Mouse (Mus musculus) MEL (cell line): ENCODE data around the gene Fbxl15. TPM values are rescaled to one million over a fixed set of nuclear protein-coding genes. Genes with fewer than 3 reads are reported as not detected.
A peak's percentile ranks its signal among the peaks of the same experiment; 100 is the strongest.

Experiments
- DNase-seq: peaks from one replicate; pipeline ENCODE4 v3.0.0; 2011; ENCODE audit warnings: low read depth, low spot score
- H3K27ac ChIP-seq: 2 replicates; pipeline ENCODE4 v1.5.1; 2012; ENCODE audit warnings: low read depth, mild to moderate bottlenecking, control low read depth, low read length, moderate library complexity; ENCODE audit not compliant: control insufficient read depth
- H3K27me3 ChIP-seq, 2 experiments: fragments of 150-350 bp in 1 of 2; sonication (generic) in 1 of 2; 2 replicates each; pipeline ENCODE4 v1.6.1; 2012; ENCODE audit warnings: low read length in 2 of 2, mild to moderate bottlenecking in 2 of 2, improper control_type of control experiment in 1 of 2, moderate library complexity in 1 of 2; ENCODE audit not compliant: insufficient read depth in 2 of 2, control insufficient read depth in 1 of 2
- H3K36me3 ChIP-seq, 2 experiments: 2 replicates each; pipeline ENCODE4 v1.6.1; 2012 to 2014; ENCODE audit warnings: low read length in 2 of 2, improper control_type of control experiment in 1 of 2, inconsistent platforms in 1 of 2, mild to moderate bottlenecking in 1 of 2; ENCODE audit not compliant: insufficient read depth in 2 of 2, control insufficient read depth in 1 of 2
- H3K4me1 ChIP-seq, 2 experiments: fragments of 150-350 bp in 1 of 2; sonication (generic) in 1 of 2; 2 replicates each; pipeline ENCODE4 v1.6.1; 2012; ENCODE audit warnings: low read length in 2 of 2, improper control_type of control experiment in 1 of 2, mild to moderate bottlenecking in 1 of 2; ENCODE audit not compliant: insufficient read depth in 2 of 2, control insufficient read depth in 1 of 2
- H3K4me3 ChIP-seq, 2 experiments: fragments of 150-350 bp in 1 of 2; sonication (generic) in 1 of 2; 2 replicates each; pipeline ENCODE4 v1.5.1; 2012; ENCODE audit warnings: low read depth in 2 of 2, low read length in 2 of 2, mild to moderate bottlenecking in 2 of 2, moderate library complexity in 2 of 2, control low read depth in 1 of 2, improper control_type of control experiment in 1 of 2; ENCODE audit not compliant: control insufficient read depth in 1 of 2, insufficient read depth in 1 of 2
- H3K79me2 ChIP-seq: 2 replicates; pipeline ENCODE4 v1.6.1; 2012; ENCODE audit warnings: mild to moderate bottlenecking, low read length, moderate library complexity; ENCODE audit not compliant: control insufficient read depth, poor library complexity, insufficient read depth
- H3K9ac ChIP-seq: 2 replicates; pipeline ENCODE4 v1.6.1; 2012; ENCODE audit warnings: low read depth, mild to moderate bottlenecking, control low read depth, low read length, moderate library complexity; ENCODE audit not compliant: control insufficient read depth, poor library complexity, severe bottlenecking
- H3K9me3 ChIP-seq: fragments of 150-350 bp; sonication (generic); replicated peaks from 2 replicates; pipeline ENCODE4 v1.6.1; 2012; ENCODE audit warnings: mild to moderate bottlenecking, low read length, improper control_type of control experiment, moderate library complexity; ENCODE audit not compliant: insufficient read depth
- CHD1 ChIP-seq: IDR thresholded peaks from 2 replicates; pipeline ENCODE4 v1.6.1; 2012; ENCODE audit warnings: low read depth, mild to moderate bottlenecking, inconsistent platforms, low read length, improper control_type of control experiment
- CHD2 ChIP-seq: IDR thresholded peaks from 2 replicates; pipeline ENCODE4 v1.6.1; 2011; ENCODE audit warnings: low read length, improper control_type of control experiment
- CTCF ChIP-seq, 3 experiments: IDR thresholded peaks in 2 of 3; conservative IDR thresholded peaks in 1 of 3; 2 replicates each; pipeline ENCODE4 v1.5.1; 2011 to 2012; ENCODE audit warnings: low read length in 3 of 3, low read depth in 2 of 3, mild to moderate bottlenecking in 2 of 3, improper control_type of control experiment in 1 of 3, inconsistent platforms in 1 of 3, mixed read lengths in 1 of 3, moderate library complexity in 1 of 3; ENCODE audit not compliant: control insufficient read depth in 1 of 3, insufficient read depth in 1 of 3, poor library complexity in 1 of 3, severe bottlenecking in 1 of 3
- E2F4 ChIP-seq: IDR thresholded peaks from 2 replicates; pipeline ENCODE4 v1.6.1; 2011; ENCODE audit warnings: low read depth, low read length, improper control_type of control experiment, borderline replicate concordance
- ETS1 ChIP-seq: IDR thresholded peaks from 2 replicates; pipeline ENCODE4 v1.6.1; 2012; ENCODE audit warnings: low read depth, mild to moderate bottlenecking, inconsistent platforms, low read length, improper control_type of control experiment, moderate library complexity
- GABPA ChIP-seq: IDR thresholded peaks from 2 replicates; pipeline ENCODE4 v1.6.1; 2012; ENCODE audit warnings: low read depth, mild to moderate bottlenecking, inconsistent platforms, low read length, improper control_type of control experiment, moderate library complexity
- GATA1 ChIP-seq: IDR thresholded peaks from 2 replicates; pipeline ENCODE4 v1.6.1; 2011; ENCODE audit warnings: low read depth, low read length, improper control_type of control experiment
- HCFC1 ChIP-seq: IDR thresholded peaks from 2 replicates; pipeline ENCODE4 v1.6.1; 2012; ENCODE audit warnings: low read depth, mild to moderate bottlenecking, inconsistent platforms, low read length, improper control_type of control experiment, moderate library complexity
- JUND ChIP-seq: IDR thresholded peaks from 2 replicates; pipeline ENCODE4 v1.6.1; 2011; ENCODE audit warnings: low read depth, mild to moderate bottlenecking, improper control_type of control experiment, low read length
- KAT2A ChIP-seq: conservative IDR thresholded peaks from 2 replicates; pipeline ENCODE4 v1.6.1; 2012; ENCODE audit warnings: low read depth, low read length, improper control_type of control experiment, inconsistent platforms
- MAFK ChIP-seq: IDR thresholded peaks from 2 replicates; pipeline ENCODE4 v1.6.1; 2011; ENCODE audit warnings: low read depth, mild to moderate bottlenecking, low read length, improper control_type of control experiment, borderline replicate concordance
- MAZ ChIP-seq: IDR thresholded peaks from 2 replicates; pipeline ENCODE4 v1.6.1; 2012; ENCODE audit warnings: low read depth, mild to moderate bottlenecking, inconsistent platforms, low read length, improper control_type of control experiment
- MEF2A ChIP-seq: IDR thresholded peaks from 2 replicates; pipeline ENCODE4 v1.6.1; 2014; ENCODE audit warnings: low read depth, mild to moderate bottlenecking, inconsistent platforms, low read length, improper control_type of control experiment; ENCODE audit not compliant: poor library complexity, insufficient replicate concordance, severe bottlenecking; ENCODE audit errors: extremely low read depth
- MXI1 ChIP-seq: IDR thresholded peaks from 2 replicates; pipeline ENCODE4 v1.6.1; 2011; ENCODE audit warnings: mild to moderate bottlenecking, low read depth, low read length, improper control_type of control experiment
- MYB ChIP-seq: IDR thresholded peaks from 2 replicates; pipeline ENCODE4 v1.6.1; 2011; ENCODE audit warnings: mild to moderate bottlenecking, low read depth, low read length, improper control_type of control experiment
- MYC ChIP-seq: IDR thresholded peaks from 2 replicates; pipeline ENCODE4 v1.6.1; 2011; ENCODE audit warnings: low read depth, mild to moderate bottlenecking, low read length, improper control_type of control experiment, moderate library complexity
- NELFE ChIP-seq: IDR thresholded peaks from 2 replicates; pipeline ENCODE4 v1.6.1; 2011; ENCODE audit warnings: low read depth, low read length, improper control_type of control experiment
- NRF1 ChIP-seq: IDR thresholded peaks from 2 replicates; pipeline ENCODE4 v1.6.1; 2014; ENCODE audit warnings: low read depth, mild to moderate bottlenecking, inconsistent platforms, low read length, improper control_type of control experiment, moderate library complexity; ENCODE audit not compliant: poor library complexity, insufficient read depth, severe bottlenecking
- POLR2AphosphoS2 ChIP-seq: IDR thresholded peaks from 2 replicates; pipeline ENCODE4 v1.6.1; 2011; ENCODE audit warnings: low read length, improper control_type of control experiment
- RAD21 ChIP-seq: IDR thresholded peaks from 2 replicates; pipeline ENCODE4 v1.6.1; 2011; ENCODE audit warnings: mild to moderate bottlenecking, low read depth, low read length, improper control_type of control experiment
- RCOR1 ChIP-seq: IDR thresholded peaks from 2 replicates; pipeline ENCODE4 v1.6.1; 2012; ENCODE audit warnings: low read depth, mild to moderate bottlenecking, inconsistent platforms, low read length, improper control_type of control experiment
- SIN3A ChIP-seq: IDR thresholded peaks from 2 replicates; pipeline ENCODE4 v1.6.1; 2012; ENCODE audit warnings: low read length, improper control_type of control experiment, inconsistent platforms
- SMC3 ChIP-seq: IDR thresholded peaks from 2 replicates; pipeline ENCODE4 v1.6.1; 2011; ENCODE audit warnings: low read depth, low read length, improper control_type of control experiment
- TAL1 ChIP-seq: IDR thresholded peaks from 2 replicates; pipeline ENCODE4 v1.6.1; 2012; ENCODE audit warnings: mild to moderate bottlenecking, inconsistent platforms, low read length, moderate library complexity, mixed read lengths
- TBP ChIP-seq: IDR thresholded peaks from 2 replicates; pipeline ENCODE4 v1.8.0; 2011; ENCODE audit warnings: low read depth, low read length, improper control_type of control experiment
- TCF12 ChIP-seq: IDR thresholded peaks from 2 replicates; pipeline ENCODE4 v1.6.1; 2014; ENCODE audit warnings: low read depth, mild to moderate bottlenecking, inconsistent platforms, low read length, improper control_type of control experiment, moderate library complexity
- UBTF ChIP-seq: IDR thresholded peaks from 2 replicates; pipeline ENCODE4 v1.6.1; 2012; ENCODE audit warnings: low read depth, mild to moderate bottlenecking, inconsistent platforms, low read length, improper control_type of control experiment, moderate library complexity, borderline replicate concordance; ENCODE audit not compliant: insufficient read depth
- USF1 ChIP-seq: IDR thresholded peaks from 2 replicates; pipeline ENCODE4 v1.6.1; 2014; ENCODE audit warnings: low read depth, mild to moderate bottlenecking, inconsistent platforms, low read length, improper control_type of control experiment, moderate library complexity
- ZC3H11A ChIP-seq: IDR thresholded peaks from 2 replicates; pipeline ENCODE4 v1.6.1; 2012; ENCODE audit warnings: low read depth, mild to moderate bottlenecking, inconsistent platforms, low read length, improper control_type of control experiment
- ZKSCAN1 ChIP-seq: IDR thresholded peaks from 2 replicates; pipeline ENCODE4 v1.6.1; 2012; ENCODE audit warnings: low read depth, mild to moderate bottlenecking, inconsistent platforms, low read length, improper control_type of control experiment, moderate library complexity
- ZNF384 ChIP-seq: IDR thresholded peaks from 2 replicates; pipeline ENCODE4 v1.6.1; 2012; ENCODE audit warnings: low read depth, mild to moderate bottlenecking, inconsistent platforms, low read length, improper control_type of control experiment
- polyA plus RNA-seq, 2 experiments: library from polyadenylated mRNA; stranded (reverse) in 1 of 2; unstranded in 1 of 2; fragments of >175 nt in 1 of 2; fragments of >200 nt in 1 of 2; gene quantifications; 2 replicates each; pipeline versions ENCODE4 v1.2.1 to v1.2.4; 2012; ENCODE audit warnings: low replicate concordance in 2 of 2, low read depth in 1 of 2; ENCODE audit not compliant: insufficient read length in 2 of 2, insufficient read depth in 1 of 2, missing spikeins in 1 of 2
- total RNA-seq: library from RNA; depleted of rRNA; stranded (reverse); fragments of 300-350 nt; gene quantifications from 2 replicates; pipeline ENCODE4 v1.2.3, GENCODE M21; 2012

Gene Fbxl15
- total and polyA plus RNA-seq, 3 experiments, result 12.7 to 13.2 TPM; not detected in 1

DNA sequence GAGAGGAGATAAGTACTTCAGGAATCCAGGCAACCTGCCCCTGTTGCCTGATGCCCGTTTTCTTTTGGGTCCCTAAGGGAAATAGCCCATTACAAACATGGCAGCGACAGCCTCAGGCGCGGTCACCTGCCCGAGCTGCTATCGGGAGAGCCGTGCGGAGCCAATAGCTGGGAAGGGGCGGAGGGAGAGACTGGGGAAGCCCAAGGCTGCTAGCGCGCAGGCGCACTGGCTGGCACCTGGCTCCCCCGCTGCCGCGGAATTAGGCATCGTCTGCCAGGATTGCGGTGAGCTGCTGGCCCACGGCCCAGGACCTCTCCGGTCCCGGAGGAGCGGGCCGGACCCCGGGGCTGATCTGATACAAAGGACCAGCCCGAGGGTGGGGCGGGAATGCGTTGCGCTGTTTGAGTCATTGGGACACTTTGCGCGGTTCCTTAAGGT lies 28.7 kb downstream of the Fbxl15 start (continued):
- TF ChIP-seq CHD2 (peak; percentile 88), MAFK (no peak), SIN3A (peak; percentile 87), ZKSCAN1 (0 out of 2 replicates have a peak, but pooled peaks have one; percentile 32), CTCF (IDR thresholded peaks at IDR 0.05 in 2 of 3, conservative IDR thresholded peaks at IDR 0.05 in 1 of 3; ENCODE audit: control insufficient read depth in 1 of 3, insufficient read depth in 1 of 3, low read depth in 2 of 3, low read length in 3 of 3, poor library complexity in 1 of 3, severe bottlenecking in 1 of 3) (no peak), E2F4 (0 out of 2 replicates have a peak, but pooled peaks have one; percentile 27), NELFE (peak; percentile 69), ZNF384 (no peak), TAL1 (no peak), CHD1 (no peak), TCF12 (peak; percentile 50; the same call in 1 of the 2 replicates), TBP (0 out of 2 replicates have a peak, but pooled peaks have one; percentile 31), POLR2AphosphoS2 (peak; percentile 57), RCOR1 (no peak; the same call in none of the 2 replicates), NRF1 (peak; percentile 95), JUND (no peak), MEF2A (no peak; the same call in 1 of the 2 replicates), GABPA (no peak)

DNA sequence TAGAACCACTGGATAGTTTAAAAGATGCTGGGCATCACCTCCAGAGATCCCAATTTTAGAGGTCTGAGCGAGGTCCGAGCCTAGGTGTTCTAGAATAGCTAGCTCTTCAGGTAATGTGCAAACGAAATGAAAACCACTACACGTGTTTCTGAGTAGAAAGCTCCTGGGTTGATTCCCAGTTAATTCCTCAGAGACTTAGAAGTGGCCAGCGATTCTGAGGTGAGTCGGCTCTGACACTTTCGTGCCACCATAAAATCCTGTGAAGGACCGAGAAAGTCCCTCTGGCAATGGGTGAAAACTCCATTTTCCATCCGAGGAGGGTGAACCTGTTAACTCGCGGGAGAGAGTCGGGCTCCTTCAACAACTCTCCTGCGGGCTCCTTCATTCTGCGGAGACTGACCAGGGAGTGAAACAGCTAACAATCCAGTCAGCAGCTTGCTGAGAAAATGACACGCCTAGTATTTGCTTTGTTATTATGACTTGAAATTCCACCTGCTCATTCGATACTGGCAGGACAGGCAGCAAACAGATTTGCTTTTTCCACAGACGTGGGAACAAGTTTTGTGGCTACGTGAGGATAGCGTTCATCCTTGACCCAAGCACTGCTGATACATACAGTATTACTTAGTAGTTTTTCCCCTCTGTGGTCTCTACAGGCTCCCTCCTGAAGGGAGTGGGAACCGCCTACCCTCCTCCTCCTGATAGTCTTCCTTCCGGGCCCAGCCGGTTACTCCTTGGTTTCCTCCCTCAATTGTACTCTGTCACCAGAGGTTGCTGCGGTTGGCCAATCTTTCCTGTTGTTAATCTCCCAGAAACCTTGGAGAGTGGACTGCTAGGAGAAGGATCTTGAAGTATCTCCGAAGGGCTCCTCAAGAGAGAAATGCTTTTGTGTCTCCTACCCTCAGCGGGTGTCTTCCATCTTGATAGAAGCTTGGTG lies 29.6 kb downstream of the Fbxl15 start:
- DNase-seq, result peak; percentile 76
- H3K9me3 ChIP-seq, result no peaks in the 10 kb centered on the region
- peaks cover 0 to 14% of the 10 kb centered on the region in 2 experiments; a peak in 2 of 4 replicates for H3K36me3 ChIP-seq
- H3K9ac ChIP-seq, result peak overlapping the region; percentile 65
- peaks cover 9 to 21% of the 10 kb centered on the region in 2 experiments for H3K4me1 ChIP-seq
- no peaks in the 10 kb centered on the region for H3K27me3 ChIP-seq
- H3K27ac ChIP-seq, result peak overlapping the region; percentile 77
- H3K79me2 ChIP-seq, result no peaks in the 10 kb centered on the region
- peak overlapping the region; percentile 45 to 78 for H3K4me3 ChIP-seq
- TF ChIP-seq SMC3 (no peak), USF1 (no peak), MYB (peak; percentile 32; the same call in 1 of the 2 replicates), GATA1 (peak; percentile 27; the same call in 1 of the 2 replicates), ETS1 (peak; percentile 50), MXI1 (peak; percentile 76), RAD21 (no peak), MAFK (no peak), CHD1 (peak; percentile 81; the same call in 1 of the 2 replicates), HCFC1 (peak; percentile 70), ZKSCAN1 (no peak), ZC3H11A (no peak), SIN3A (peak; percentile 66), KAT2A (0 out of 2 replicates have a peak, but pooled peaks have one; percentile 26), POLR2AphosphoS2 (0 out of 2 replicates have a peak, but pooled peaks have one; percentile 41), MAZ (peak; percentile 86; the same call in 1 of the 2 replicates), UBTF (no peak), MYC (peak; percentile 78; the same call in 1 of the 2 replicates), TCF12 (0 out of 2 replicates have a peak, but pooled peaks have one; percentile 31), E2F4 (no peak), TBP (peak; percentile 28; the same call in 1 of the 2 replicates)
